10 mouse cellular contexts compared by ENCODE assay signal in genomic region chr1:136915438-136915837, GRCm38 (mm10). TPM values are rescaled to one million over a fixed set of nuclear protein-coding genes. Genes with fewer than 3 reads are reported as not detected.
DNase-seq lines count a peak whose midpoint lies in the region; ATAC-seq lines count a peak whose summit lies in the region.
"Had no signal": no experiment of that assay in that cellular context is flagged by ENCODE, and none has a peak within 500 bp of the region (broad histone marks: within the 10 kb centered on the region; RNA-seq: fewer than 3 reads in every experiment).

No protein-coding gene starts in this region.

- peak overlapping the region; percentile 34; the same call in 1 of the 2 replicates for H3K4me2 ChIP-seq in lung, embryonic 16.5 days (ENCODE audit: low read depth, low read length)
- H3K4me2 ChIP-seq: liver, embryonic 13.5 days had no signal

- intact Hi-C loops in left cerebral cortex, postnatal 10 days (cut with DNase I): no loop called here
- intact Hi-C loops in heart, postnatal 25 days (cut with DNase I): loop anchor here (5.0 to 10.0 kb wide), 2 partner anchors 37 to 291 kb away; partner anchors contain the start of gene Zfp281

- peak; percentile 78 for ATAC-seq in lung, embryonic 16.5 days (ENCODE audit: low read depth)
- ATAC-seq: Patski had no signal

- no peaks in the 10 kb centered on the region for H3K27me3 ChIP-seq in lung, embryonic 16.5 days (ENCODE audit: control insufficient read depth, insufficient read depth, low read depth, low read length)
- H3K27me3 ChIP-seq: liver, embryonic 13.5 days had no signal

- no peaks in the 10 kb centered on the region for H3K9me3 ChIP-seq in lung, embryonic 16.5 days (ENCODE audit: control insufficient read depth, low read length)
- H3K9me3 ChIP-seq: liver, embryonic 13.5 days had no signal

- no peak overlapping the region for H3K27ac ChIP-seq in lung, embryonic 16.5 days (ENCODE audit: low read length)
- H3K27ac ChIP-seq: liver, embryonic 13.5 days had no signal

- H3K4me1 ChIP-seq in lung, embryonic 16.5 days (replicated peaks; ENCODE audit: control insufficient read depth, insufficient read depth, low read length): peaks cover 3% of the 10 kb centered on the region; the same call in 1 of the 2 replicates

- H3K36me3 ChIP-seq in lung, embryonic 16.5 days (ENCODE audit: control insufficient read depth, insufficient read depth, low read length): no peaks in the 10 kb centered on the region
- H3K36me3 ChIP-seq: liver, embryonic 13.5 days had no signal

- H3K4me3 ChIP-seq in lung, embryonic 16.5 days (ENCODE audit: low read length): no peak overlapping the region
- H3K4me3 ChIP-seq: liver, embryonic 13.5 days had no signal

- no peak overlapping the region for H3K9ac ChIP-seq in lung, embryonic 16.5 days (ENCODE audit: low read length)
- H3K9ac ChIP-seq: liver, embryonic 13.5 days had no signal

- DNase-seq in left cerebral cortex, adult 18-20 months (ENCODE audit: low spot score in 2 of 2): peak; percentile 3 to 15
- DNase-seq in left cerebral cortex, postnatal 10 days (ENCODE audit: extremely low spot score in 1 of 2, low spot score in 2 of 2): no peak
- DNase-seq in brain, adult 2 months (ENCODE audit: low read depth, low spot score): peak; percentile 63
- DNase-seq in heart, postnatal 25 days (ENCODE audit: low spot score): peak; percentile 14
- no peak for DNase-seq in MN1 (ENCODE audit: low spot score)
- DNase-seq in cerebellum, adult 11-12 months: no peak
- DNase-seq in urinary bladder, postnatal 36 days (ENCODE audit: low spot score in 2 of 2): no peak
- DNase-seq: liver, embryonic 13.5 days had no signal

- WGBS in lung, embryonic 16.5 days: 31% methylated on average over 11 of the region's 11 CpGs

RNA-seq across cellular contexts. Expression of gene Nr5a2, which starts 44.8 kb away (rescaled TPM):
- under 1 TPM in 1 of 2 experiments, not detected in 1; 0.12 TPM for total RNA-seq in left cerebral cortex, adult 18-20 months (2021)
- under 1 TPM; 0.26 to 0.34 TPM for total RNA-seq in left cerebral cortex, postnatal 10 days (2021)
- total RNA-seq in heart, postnatal 25 days (2021): 1 to 10 TPM in 1 of 2 experiments, under 1 TPM in 1; 0.95 to 1.3 TPM
- 2.3 and 2.5 TPM in 2 replicates for polyA plus RNA-seq in lung, embryonic 16.5 days (2015; fragmentation: Nextera tagmentation; extraction: Ambion mirVana)

Comparison
In these comparisons a context has a peak if more than half of its experiments do, and no peak if none do; other contexts are left out.
1. DNase-seq: peak in left cerebral cortex, adult 18-20 months (2 of 2), brain, adult 2 months (single experiment) and heart, postnatal 25 days (single experiment); none in left cerebral cortex, postnatal 10 days (0 of 2), MN1 (single experiment), cerebellum, adult 11-12 months (single experiment) and urinary bladder, postnatal 36 days (0 of 2).